Mouse (Mus musculus) thymus, postnatal 0 days (tissue): ENCODE measurements around the gene Arhgef9. TPM values are rescaled to one million over a fixed set of nuclear protein-coding genes. Genes with fewer than 3 reads are reported as not detected.

Source experiments
- DNase-seq: peaks from one replicate; pipeline ENCODE4 v3.0.0-alpha.2; 2015; ENCODE audit warnings: low spot score
- polyA plus RNA-seq: library from polyadenylated mRNA; unstranded; fragments of >200 nt; fragmentation: Nextera tagmentation; extraction: Ambion mirVana; gene quantifications from 2 replicates; pipeline ENCODE4 v1.2.1, GENCODE M21; 2015

Arhgef9 gene
- polyA plus RNA-seq, result 2.2 and 2.3 TPM in 2 replicates

- no peak for DNase-seq
These were observed at the start of gene Arhgef9 for GRCm38 (mm10) chrX:95196104-95196919. TSS of gene Arhgef9 (minus strand) at chrX:95196856.

- DNase-seq, result no peak
These were observed 42.2 kb upstream of the Arhgef9 start for GRCm38 (mm10) chrX:95238896-95239295.

- no peak for DNase-seq
These were observed 1.1 kb downstream of the Arhgef9 start for GRCm38 (mm10) chrX:95195363-95196103.

- DNase-seq, result peak; percentile 28
These were observed 20.7 kb downstream of the Arhgef9 start for GRCm38 (mm10) chrX:95175978-95176377.

- DNase-seq, result peak; percentile 88
These were observed 30.3 kb downstream of the Arhgef9 start for GRCm38 (mm10) chrX:95166317-95166716.

- DNase-seq, result peak; percentile 5
These were observed 31.0 kb downstream of the Arhgef9 start for GRCm38 (mm10) chrX:95165671-95166127.

GRCm38 (mm10) chrX:95164140-95164539, 32.5 kb downstream of the Arhgef9 start:
- no peak for DNase-seq

- no peak for DNase-seq
These were observed 33.2 kb downstream of the Arhgef9 start for GRCm38 (mm10) chrX:95163452-95163851.

GRCm38 (mm10) chrX:95156833-95157386, 39.7 kb downstream of the Arhgef9 start:
- no peak for DNase-seq

- DNase-seq, result no peak
These were observed 58.0 kb downstream of the Arhgef9 start for GRCm38 (mm10) chrX:95138636-95139035.

- no peak for DNase-seq
These were observed 63.2 kb downstream of the Arhgef9 start for GRCm38 (mm10) chrX:95133502-95133901.

GRCm38 (mm10) chrX:95132996-95133395, 63.7 kb downstream of the Arhgef9 start:
- no peak for DNase-seq

- DNase-seq, result no peak
These were observed 64.9 kb downstream of the Arhgef9 start for GRCm38 (mm10) chrX:95131783-95132182.

GRCm38 (mm10) chrX:95123462-95123861, 73.2 kb downstream of the Arhgef9 start:
- no peak for DNase-seq

- DNase-seq, result no peak
These were observed 92.3 kb downstream of the Arhgef9 start for GRCm38 (mm10) chrX:95104361-95104760.

GRCm38 (mm10) chrX:95087674-95088073, 109.0 kb downstream of the Arhgef9 start:
- no peak for DNase-seq

GRCm38 (mm10) chrX:95077013-95077699, 119.5 kb downstream of the Arhgef9 start:
- DNase-seq, result no peak

GRCm38 (mm10) chrX:95027907-95028306, 168.7 kb downstream of the Arhgef9 start:
- DNase-seq, result no peak

- peak; percentile 10 for DNase-seq
These were observed 170.2 kb downstream of the Arhgef9 start, which contains the start of gene Spin4 for GRCm38 (mm10) chrX:95026361-95026892. TSS of gene Spin4 (minus strand) at chrX:95026682.

GRCm38 (mm10) chrX:95025779-95026360, 170.8 kb downstream of the Arhgef9 start:
- DNase-seq, result no peak

GRCm38 (mm10) chrX:95012033-95012432, 184.6 kb downstream of the Arhgef9 start:
- peak; percentile 53 for DNase-seq
